ENCODE assay signal across 7 mouse cellular contexts in genomic region chr8:122343758-122344157, GRCm38 (mm10). TPM values are rescaled to one million over a fixed set of nuclear protein-coding genes. Genes with fewer than 3 reads are reported as not detected.
DNase-seq lines count a peak whose midpoint lies in the region; ATAC-seq lines count a peak whose summit lies in the region.

No protein-coding gene starts in this region.

- H3K4me2 ChIP-seq in embryonic facial prominence, embryonic 15.5 days (replicated peaks): peak overlapping the region; percentile 51
- peak overlapping the region; percentile 49 for H3K4me2 ChIP-seq in hindbrain, embryonic 13.5 days
- peak overlapping the region; percentile 69 for H3K4me2 ChIP-seq in liver, embryonic 13.5 days
- peak overlapping the region; percentile 55 for H3K4me2 ChIP-seq in stomach, embryonic 15.5 days

- under 1% methylated on average over 14 of the region's 14 CpGs for WGBS in embryonic facial prominence, embryonic 15.5 days
- WGBS in hindbrain, embryonic 13.5 days: 0% methylated on average over 14 of the region's 14 CpGs
- 1% methylated on average over 14 of the region's 14 CpGs for WGBS in liver, embryonic 13.5 days (ENCODE audit: insufficient replicate concordance)
- under 1% methylated on average over 14 of the region's 14 CpGs for WGBS in stomach, embryonic 15.5 days

- no peaks in the 10 kb centered on the region for H3K36me3 ChIP-seq in embryonic facial prominence, embryonic 15.5 days
- no peaks in the 10 kb centered on the region for H3K36me3 ChIP-seq in hindbrain, embryonic 13.5 days
- peaks cover 20% of the 10 kb centered on the region for H3K36me3 ChIP-seq in liver, embryonic 13.5 days
- H3K36me3 ChIP-seq in stomach, embryonic 15.5 days: no peaks in the 10 kb centered on the region

- H3K4me1 ChIP-seq in embryonic facial prominence, embryonic 15.5 days: peaks cover 38% of the 10 kb centered on the region
- H3K4me1 ChIP-seq in hindbrain, embryonic 13.5 days (replicated peaks): peaks cover 40% of the 10 kb centered on the region
- H3K4me1 ChIP-seq in liver, embryonic 13.5 days (replicated peaks): peaks cover 89% of the 10 kb centered on the region
- peaks cover 29% of the 10 kb centered on the region for H3K4me1 ChIP-seq in stomach, embryonic 15.5 days

- peak; percentile 66 for ATAC-seq in CD4-positive, CD25-positive, alpha-beta regulatory T cell, adult 4 months
- 0 out of 2 replicates have a peak, but pooled peaks have one; percentile 27 for ATAC-seq in embryonic facial prominence, embryonic 15.5 days (ENCODE audit: insufficient number of reproducible peaks, low FRiP score, low TSS enrichment, low read depth)
- ATAC-seq in hindbrain, embryonic 13.5 days (ENCODE audit: low FRiP score): no peak
- peak; percentile 41 for ATAC-seq in liver, embryonic 13.5 days (ENCODE audit: low read depth)
- peak; percentile 37 for ATAC-seq in stomach, embryonic 15.5 days (ENCODE audit: insufficient read depth, low FRiP score, low read depth)

- peak overlapping the region; percentile 51 for H3K27ac ChIP-seq in embryonic facial prominence, embryonic 15.5 days (replicated peaks)
- H3K27ac ChIP-seq in hindbrain, embryonic 13.5 days: no peak overlapping the region
- H3K27ac ChIP-seq in liver, embryonic 13.5 days: peak overlapping the region; percentile 66
- H3K27ac ChIP-seq in stomach, embryonic 15.5 days: no peak overlapping the region

- DNase-seq in B cell, adult 2 months: peak; percentile 45 to 56
- DNase-seq in liver, embryonic 13.5 days: no peak
- DNase-seq in left cerebral cortex, adult 18-20 months (ENCODE audit: low spot score in 2 of 2): no peak

- no peaks in the 10 kb centered on the region for H3K9me3 ChIP-seq in embryonic facial prominence, embryonic 15.5 days (replicated peaks)
- H3K9me3 ChIP-seq in hindbrain, embryonic 13.5 days: no peaks in the 10 kb centered on the region
- H3K9me3 ChIP-seq in liver, embryonic 13.5 days (replicated peaks): no peaks in the 10 kb centered on the region
- H3K9me3 ChIP-seq in stomach, embryonic 15.5 days: no peaks in the 10 kb centered on the region

- peak overlapping the region; percentile 31 for H3K4me3 ChIP-seq in embryonic facial prominence, embryonic 15.5 days (replicated peaks)
- H3K4me3 ChIP-seq in hindbrain, embryonic 13.5 days: peak overlapping the region; percentile 27
- peak overlapping the region; percentile 40 for H3K4me3 ChIP-seq in liver, embryonic 13.5 days (replicated peaks)
- H3K4me3 ChIP-seq in stomach, embryonic 15.5 days (replicated peaks): peak overlapping the region; percentile 26

- peaks cover 16% of the 10 kb centered on the region; the same call in 1 of the 2 replicates for H3K27me3 ChIP-seq in embryonic facial prominence, embryonic 15.5 days
- peaks cover 78% of the 10 kb centered on the region for H3K27me3 ChIP-seq in hindbrain, embryonic 13.5 days
- H3K27me3 ChIP-seq in liver, embryonic 13.5 days: peaks cover 11% of the 10 kb centered on the region; the same call in 1 of the 2 replicates
- H3K27me3 ChIP-seq in stomach, embryonic 15.5 days (replicated peaks): no peaks in the 10 kb centered on the region

- no peak overlapping the region for H3K9ac ChIP-seq in embryonic facial prominence, embryonic 15.5 days
- H3K9ac ChIP-seq in hindbrain, embryonic 13.5 days: peak overlapping the region; percentile 24; the same call in 1 of the 2 replicates
- H3K9ac ChIP-seq in liver, embryonic 13.5 days: peak overlapping the region; percentile 40
- H3K9ac ChIP-seq in stomach, embryonic 15.5 days: no peak overlapping the region

RNA-seq across cellular contexts. Expression of gene Trhr2, which starts 16.8 kb away (rescaled TPM):
- polyA plus RNA-seq in CD4-positive, CD25-positive, alpha-beta regulatory T cell, adult 4 months (2017; shearing (Covaris generic)): not detected
- polyA plus RNA-seq in embryonic facial prominence, embryonic 15.5 days (2015; fragmentation: Nextera tagmentation; extraction: Ambion mirVana): 0.12 and 0.20 TPM in 2 replicates
- not detected in 2 replicates for polyA plus RNA-seq in hindbrain, embryonic 13.5 days (2015; fragmentation: Nextera tagmentation; extraction: Ambion mirVana)
- polyA plus RNA-seq in liver, embryonic 13.5 days (2015; fragmentation: Nextera tagmentation; extraction: Ambion mirVana): not detected in 2 replicates
- polyA plus RNA-seq in stomach, embryonic 15.5 days (2015; fragmentation: Nextera tagmentation; extraction: Ambion mirVana): not detected in 2 replicates
- total RNA-seq in left cerebral cortex, adult 18-20 months (2021): 1 to 10 TPM; 8.0 to 8.5 TPM

RNA-seq across cellular contexts. Expression of gene Zc3h18, which starts 32.7 kb away (rescaled TPM):
- 10 to 100 TPM; 12.1 to 12.7 TPM for polyA plus RNA-seq in CD4-positive, CD25-positive, alpha-beta regulatory T cell, adult 4 months (2017; shearing (Covaris generic))
- polyA plus RNA-seq in embryonic facial prominence, embryonic 15.5 days (2015; fragmentation: Nextera tagmentation; extraction: Ambion mirVana): 48.2 and 49.7 TPM in 2 replicates
- polyA plus RNA-seq in hindbrain, embryonic 13.5 days (2015; fragmentation: Nextera tagmentation; extraction: Ambion mirVana): 38.0 and 38.5 TPM in 2 replicates
- polyA plus RNA-seq in liver, embryonic 13.5 days (2015; fragmentation: Nextera tagmentation; extraction: Ambion mirVana): 30.2 and 35.0 TPM in 2 replicates
- polyA plus RNA-seq in stomach, embryonic 15.5 days (2015; fragmentation: Nextera tagmentation; extraction: Ambion mirVana): 48.7 and 48.9 TPM in 2 replicates
- total RNA-seq in left cerebral cortex, adult 18-20 months (2021): 10 to 100 TPM; 41.2 to 42.4 TPM

Comparison
In these comparisons a context has a peak if more than half of its experiments do, and no peak if none do; other contexts are left out.
1. DNase-seq: peak in B cell, adult 2 months (2 of 2); none in liver, embryonic 13.5 days (single experiment) and left cerebral cortex, adult 18-20 months (0 of 2).
2. H3K27ac ChIP-seq: peak in embryonic facial prominence, embryonic 15.5 days (single experiment) and liver, embryonic 13.5 days (single experiment); none in hindbrain, embryonic 13.5 days (single experiment) and stomach, embryonic 15.5 days (single experiment).
3. H3K9ac ChIP-seq: peak in hindbrain, embryonic 13.5 days (single experiment) and liver, embryonic 13.5 days (single experiment); none in embryonic facial prominence, embryonic 15.5 days (single experiment) and stomach, embryonic 15.5 days (single experiment).
4. Peak in every context shown above with its lines, with median percentiles within 50 percentile points of each other: H3K4me2 ChIP-seq and H3K4me3 ChIP-seq.